Mouse (Mus musculus) embryonic facial prominence, embryonic 13.5 days (tissue): ENCODE results near the gene 9130019O22Rik. TPM values are rescaled to one million over a fixed set of nuclear protein-coding genes. Genes with fewer than 3 reads are reported as not detected.
"Not testable (repeated sequence)": the region's sequence is repeated elsewhere in the genome, so short reads cannot be mapped to it uniquely, and the experiment has no call there.

Experiments
- ATAC-seq: fragments of 200-750 bp; cut with Nextera tagmentation; 2 replicates; pipeline ENCODE4 v1.8.0; 2017; ENCODE audit warnings: low read depth; ENCODE audit not compliant: insufficient number of reproducible peaks, insufficient read depth, low FRiP score, low TSS enrichment
- H3K27ac ChIP-seq: fragments of 300-500 bp; sonication (generic); 2 replicates; pipeline ENCODE4 v1.5.1; 2015; ENCODE audit warnings: moderate library complexity, mild to moderate bottlenecking, inconsistent platforms
- H3K27me3 ChIP-seq: fragments of 300-500 bp; sonication (generic); 2 replicates; pipeline ENCODE4 v1.6.1; 2015; ENCODE audit warnings: mild to moderate bottlenecking, inconsistent platforms
- H3K36me3 ChIP-seq: fragments of 300-500 bp; sonication (generic); 2 replicates; pipeline ENCODE4 v1.6.1; 2015; ENCODE audit warnings: mild to moderate bottlenecking, inconsistent platforms
- H3K4me1 ChIP-seq: fragments of 300-500 bp; sonication (generic); 2 replicates; pipeline ENCODE4 v1.6.1; 2015; ENCODE audit warnings: inconsistent platforms
- H3K4me2 ChIP-seq: fragments of 300-500 bp; sonication (generic); 2 replicates; pipeline ENCODE4 v1.6.1; 2015; ENCODE audit warnings: moderate library complexity, mild to moderate bottlenecking, inconsistent platforms
- H3K4me3 ChIP-seq: fragments of 300-500 bp; sonication (generic); 2 replicates; pipeline ENCODE4 v1.5.1; 2015; ENCODE audit warnings: mild to moderate bottlenecking, inconsistent platforms
- H3K9ac ChIP-seq: fragments of 300-500 bp; sonication (generic); 2 replicates; pipeline ENCODE4 v1.6.1; 2015; ENCODE audit warnings: mild to moderate bottlenecking, inconsistent platforms
- H3K9me3 ChIP-seq: fragments of 300-500 bp; sonication (generic); 2 replicates; pipeline ENCODE4 v1.6.1; 2016; ENCODE audit warnings: inconsistent platforms
- WGBS: fragments of 180-500 bp; shearing (Covaris S2); methylation state at CpG from one replicate; pipeline ENCODE4 v1.1.7; 2015; ENCODE audit warnings: mixed read lengths; 5-methylcytosine and 5-hydroxymethylcytosine counted together
- polyA plus RNA-seq: library from polyadenylated mRNA; unstranded; fragments of >200 nt; fragmentation: Nextera tagmentation; extraction: Ambion mirVana; gene quantifications from 2 replicates; pipeline ENCODE4 v1.2.1, GENCODE M21; 2015

9130019O22Rik gene
- polyA plus RNA-seq: 5.6 and 5.9 TPM in 2 replicates

- 20% methylated on average over 38 of the region's 38 CpGs for WGBS
- peak; percentile 71; the same call in 1 of the 2 replicates for ATAC-seq
- no peaks in the 10 kb centered on the region for H3K27me3 ChIP-seq
- no peak within 1 kb of the TSS for H3K27ac ChIP-seq
- peak within 1 kb of the TSS; percentile 68 for H3K4me2 ChIP-seq
- peak within 1 kb of the TSS; percentile 55 for H3K4me3 ChIP-seq
- H3K9me3 ChIP-seq: peaks cover 10% of the 10 kb centered on the region
- H3K36me3 ChIP-seq: peaks cover 33% of the 10 kb centered on the region
- peak within 1 kb of the TSS; percentile 75 for H3K9ac ChIP-seq
- no peaks in the 10 kb centered on the region for H3K4me1 ChIP-seq
Measured at GRCm38 (mm10) chr7:127386641-127387392, at the start of gene 9130019O22Rik. Gene 9130019O22Rik (minus strand): TSS chr7:127387166.

- H3K27me3 ChIP-seq: no peaks in the 10 kb centered on the region
- 91% methylated on average over 4 of the region's 4 CpGs for WGBS
- no peak overlapping the region for H3K4me3 ChIP-seq
- H3K4me2 ChIP-seq: no peak overlapping the region
- no peak overlapping the region for H3K27ac ChIP-seq
- no peaks in the 10 kb centered on the region for H3K36me3 ChIP-seq
- no peaks in the 10 kb centered on the region for H3K4me1 ChIP-seq
- no peak overlapping the region for H3K9ac ChIP-seq
- ATAC-seq: no peak
- peaks cover 6% of the 10 kb centered on the region; the same call in 1 of the 2 replicates for H3K9me3 ChIP-seq
Measured at GRCm38 (mm10) chr7:127435206-127435605, 48.2 kb upstream of the 9130019O22Rik start.

- Histone ChIP-seq H3K27me3 (peaks cover 16% of the 10 kb centered on the region), H3K27ac (no peak overlapping the region), H3K4me1 (peaks cover 6% of the 10 kb centered on the region), H3K9me3 (no peaks in the 10 kb centered on the region), H3K4me3 (no peak overlapping the region), H3K4me2 (no peak overlapping the region), H3K9ac (no peak overlapping the region), H3K36me3 (no peaks in the 10 kb centered on the region)
- 77% methylated on average over 3 of the region's 3 CpGs for WGBS
- no peak for ATAC-seq
Measured at GRCm38 (mm10) chr7:127426354-127426753, 39.4 kb upstream of the 9130019O22Rik start.

- Histone ChIP-seq H3K27ac (no peak overlapping the region), H3K4me2 (no peak overlapping the region), H3K4me1 (peaks cover 10% of the 10 kb centered on the region), H3K36me3 (no peaks in the 10 kb centered on the region), H3K9ac (no peak overlapping the region), H3K4me3 (no peak overlapping the region), H3K27me3 (peaks cover 16% of the 10 kb centered on the region), H3K9me3 (no peaks in the 10 kb centered on the region)
- WGBS: 89% methylated on average over 2 of the region's 2 CpGs
- ATAC-seq: no peak
Measured at GRCm38 (mm10) chr7:127425911-127426310, 38.9 kb upstream of the 9130019O22Rik start.

- H3K9ac ChIP-seq: no peak overlapping the region
- no peak overlapping the region for H3K27ac ChIP-seq
- H3K9me3 ChIP-seq: no peaks in the 10 kb centered on the region
- H3K4me1 ChIP-seq: peaks cover 15% of the 10 kb centered on the region
- no peak overlapping the region for H3K4me3 ChIP-seq
- peaks cover 16% of the 10 kb centered on the region for H3K27me3 ChIP-seq
- no peaks in the 10 kb centered on the region for H3K36me3 ChIP-seq
- WGBS: 89% methylated on average over 3 of the region's 3 CpGs
- no peak overlapping the region for H3K4me2 ChIP-seq
- no peak for ATAC-seq
Measured at GRCm38 (mm10) chr7:127425291-127425690, 38.3 kb upstream of the 9130019O22Rik start.

GRCm38 (mm10) chr7:127422247-127422646 is 35.3 kb upstream of the 9130019O22Rik start:
- H3K4me1 ChIP-seq: peaks cover 15% of the 10 kb centered on the region
- H3K9ac ChIP-seq: peak overlapping the region; percentile 91
- peaks cover 22% of the 10 kb centered on the region for H3K36me3 ChIP-seq
- no peaks in the 10 kb centered on the region for H3K9me3 ChIP-seq
- H3K4me3 ChIP-seq: peak overlapping the region; percentile 83
- under 1% methylated on average over 15 of the region's 15 CpGs for WGBS
- H3K27me3 ChIP-seq: peaks cover 16% of the 10 kb centered on the region
- ATAC-seq: no peak
- H3K27ac ChIP-seq: no peak overlapping the region
- H3K4me2 ChIP-seq: peak overlapping the region; percentile 97

- Histone ChIP-seq H3K4me2 (peak within 1 kb of the TSS; percentile 97), H3K27me3 (peaks cover 16% of the 10 kb centered on the region), H3K9me3 (no peaks in the 10 kb centered on the region), H3K4me1 (peaks cover 15% of the 10 kb centered on the region), H3K36me3 (peaks cover 22% of the 10 kb centered on the region), H3K9ac (peak within 1 kb of the TSS; percentile 91), H3K4me3 (peak within 1 kb of the TSS; percentile 83), H3K27ac (peak within 1 kb of the TSS; percentile 81)
- WGBS: 1% methylated on average over 48 of the region's 48 CpGs
- ATAC-seq: peak; percentile 90
Measured at GRCm38 (mm10) chr7:127421388-127422191, 34.6 kb upstream of the 9130019O22Rik start, which contains the start of gene Zfp688. Gene Zfp688 (minus strand): TSS chr7:127422068.

GRCm38 (mm10) chr7:127411418-127411817 is 24.5 kb upstream of the 9130019O22Rik start:
- Histone ChIP-seq H3K4me3 (no peak overlapping the region), H3K4me1 (no peaks in the 10 kb centered on the region), H3K4me2 (no peak overlapping the region), H3K27me3 (no peaks in the 10 kb centered on the region), H3K27ac (no peak overlapping the region), H3K9ac (no peak overlapping the region), H3K9me3 (no peaks in the 10 kb centered on the region), H3K36me3 (no peaks in the 10 kb centered on the region)
- WGBS: 75% methylated on average over 2 of the region's 2 CpGs
- no peak for ATAC-seq

GRCm38 (mm10) chr7:127406002-127406987 is 19.3 kb upstream of the 9130019O22Rik start, which contains the start of gene Zfp764:
Gene Zfp764 (minus strand): TSS chr7:127406822.
- WGBS: 7% methylated on average over 40 of the region's 40 CpGs
- Histone ChIP-seq H3K27ac (peak within 1 kb of the TSS; percentile 77; the same call in 1 of the 2 replicates), H3K9ac (peak within 1 kb of the TSS; percentile 84)

GRCm38 (mm10) chr7:127404101-127404500 is 17.1 kb upstream of the 9130019O22Rik start:
- WGBS: 94% methylated on average over 6 of the region's 6 CpGs
- H3K36me3 ChIP-seq, H3K4me3 ChIP-seq, H3K9ac ChIP-seq, H3K27ac ChIP-seq, ATAC-seq, H3K27me3 ChIP-seq, H3K9me3 ChIP-seq, H3K4me2 ChIP-seq, H3K4me1 ChIP-seq: not testable (repeated sequence)

More at GRCm38 (mm10) chr7:127406002-127406987, 19.3 kb upstream of the 9130019O22Rik start, which contains the start of gene Zfp764:
- Histone ChIP-seq H3K4me2 (peak within 1 kb of the TSS; percentile 91), H3K4me3 (peak within 1 kb of the TSS; percentile 59)
- H3K4me1 ChIP-seq, H3K27me3 ChIP-seq, H3K9me3 ChIP-seq, H3K36me3 ChIP-seq: not testable (repeated sequence)
- ATAC-seq: peak; percentile 78
